8 mouse cellular contexts compared by ENCODE assay signal in genomic region chr6:122801801-122802514, GRCm38 (mm10). TPM values are rescaled to one million over a fixed set of nuclear protein-coding genes. Genes with fewer than 3 reads are reported as not detected.
DNase-seq lines count a peak whose midpoint lies in the region; ATAC-seq lines count a peak whose summit lies in the region.

No protein-coding gene starts in this region.

- H3K4me1 ChIP-seq in forebrain, embryonic 11.5 days (replicated peaks; ENCODE audit: control insufficient read depth, insufficient read depth, low read length), result 0 out of 2 replicates have a peak, but pooled peaks cover 2% of the 10 kb centered on the region
- H3K4me1 ChIP-seq in hindbrain, embryonic 13.5 days (replicated peaks), result peaks cover 14% of the 10 kb centered on the region

- H3K4me2 ChIP-seq in forebrain, embryonic 11.5 days (ENCODE audit: low read depth, low read length, severe bottlenecking), result peak overlapping the region; percentile 87
- peak overlapping the region; percentile 91 for H3K4me2 ChIP-seq in hindbrain, embryonic 13.5 days

- DNase-seq in kidney, adult 18-20 months, result peak; percentile 38
- no peak for DNase-seq in kidney, adult 8-10 months
- peak; percentile 53 for DNase-seq in c-Kit-negative CD71-positive TER-119-positive erythroid progenitor cells, embryonic 14.5 days (ENCODE audit: low read depth, low spot score)
- DNase-seq in forebrain, embryonic 11.5 days (ENCODE audit: low spot score), result no peak
- peak; percentile 76 for DNase-seq in liver
- DNase-seq in naive thymus-derived CD4-positive, alpha-beta T cell, adult 2 months (ENCODE audit: low read depth), result peak; percentile 76
- DNase-seq in thymus, postnatal 10 days (ENCODE audit: low spot score in 2 of 2), result peak; percentile 41 to 50

- no peaks in the 10 kb centered on the region for H3K9me3 ChIP-seq in forebrain, embryonic 11.5 days (ENCODE audit: control insufficient read depth, low read length)
- no peaks in the 10 kb centered on the region for H3K9me3 ChIP-seq in hindbrain, embryonic 13.5 days

- no peaks in the 10 kb centered on the region for H3K36me3 ChIP-seq in forebrain, embryonic 11.5 days (ENCODE audit: control insufficient read depth, insufficient read depth, low read length)
- H3K36me3 ChIP-seq in hindbrain, embryonic 13.5 days, result no peaks in the 10 kb centered on the region

- H3K9ac ChIP-seq in forebrain, embryonic 11.5 days (ENCODE audit: low read length), result peak overlapping the region; percentile 63
- H3K9ac ChIP-seq in hindbrain, embryonic 13.5 days, result peak overlapping the region; percentile 81

- 3% methylated on average over 34 of the region's 34 CpGs for WGBS in forebrain, embryonic 11.5 days
- 3% methylated on average over 34 of the region's 34 CpGs for WGBS in hindbrain, embryonic 13.5 days

- no peak overlapping the region for H3K27ac ChIP-seq in forebrain, embryonic 11.5 days (ENCODE audit: low read depth, low read length)
- H3K27ac ChIP-seq in hindbrain, embryonic 13.5 days, result peak overlapping the region; percentile 35; the same call in 1 of the 2 replicates

- no peaks in the 10 kb centered on the region; the same call in 1 of the 2 replicates for H3K27me3 ChIP-seq in forebrain, embryonic 11.5 days (ENCODE audit: control insufficient read depth, insufficient read depth, low read length)
- H3K27me3 ChIP-seq in hindbrain, embryonic 13.5 days, result peaks cover 28% of the 10 kb centered on the region

- ATAC-seq in forebrain, embryonic 11.5 days (replicated peaks; ENCODE audit: low FRiP score), result peak; percentile 61
- ATAC-seq in hindbrain, embryonic 13.5 days (ENCODE audit: low FRiP score), result peak; percentile 78

- peak overlapping the region; percentile 45 for H3K4me3 ChIP-seq in forebrain, embryonic 11.5 days (ENCODE audit: low read depth, low read length)
- peak overlapping the region; percentile 63 for H3K4me3 ChIP-seq in hindbrain, embryonic 13.5 days

RNA-seq across cellular contexts. Expression of gene Slc2a3, which starts 0.5 kb away (rescaled TPM):
- 30.3 and 37.6 TPM in 2 replicates for polyA plus RNA-seq in forebrain, embryonic 11.5 days (2014; fragmentation: Nextera tagmentation; extraction: Ambion mirVana)
- polyA plus RNA-seq in hindbrain, embryonic 13.5 days (2015; fragmentation: Nextera tagmentation; extraction: Ambion mirVana), result 21.1 and 22.7 TPM in 2 replicates

RNA-seq across cellular contexts. Expression of gene Foxj2, which starts 17.8 kb away (rescaled TPM):
- polyA plus RNA-seq in forebrain, embryonic 11.5 days (2014; fragmentation: Nextera tagmentation; extraction: Ambion mirVana), result 5.0 and 5.4 TPM in 2 replicates
- 6.0 and 6.2 TPM in 2 replicates for polyA plus RNA-seq in hindbrain, embryonic 13.5 days (2015; fragmentation: Nextera tagmentation; extraction: Ambion mirVana)

RNA-seq across cellular contexts. Expression of gene C3ar1, which starts 54.0 kb away (rescaled TPM):
- polyA plus RNA-seq in forebrain, embryonic 11.5 days (2014; fragmentation: Nextera tagmentation; extraction: Ambion mirVana), result 1.5 and 1.6 TPM in 2 replicates
- 1.7 TPM in 2 replicates for polyA plus RNA-seq in hindbrain, embryonic 13.5 days (2015; fragmentation: Nextera tagmentation; extraction: Ambion mirVana)

Comparison
In these comparisons a context has a peak if more than half of its experiments do, and no peak if none do; other contexts are left out.
1. DNase-seq: peak in kidney, adult 18-20 months (single experiment), c-Kit-negative CD71-positive TER-119-positive erythroid progenitor cells, embryonic 14.5 days (single experiment), liver (single experiment), naive thymus-derived CD4-positive, alpha-beta T cell, adult 2 months (single experiment) and thymus, postnatal 10 days (2 of 2); none in kidney, adult 8-10 months (0 of 2) and forebrain, embryonic 11.5 days (single experiment).